Mouse (Mus musculus) heart, embryonic 15.5 days (tissue): ENCODE measurements around the gene Srsf10. TPM values are rescaled to one million over a fixed set of nuclear protein-coding genes. Genes with fewer than 3 reads are reported as not detected.
A peak's percentile ranks its signal among the peaks of the same experiment; 100 is the strongest.

Source experiments
- ATAC-seq: fragments of 200-750 bp; cut with Nextera tagmentation; replicated peaks from 2 replicates; pipeline ENCODE4 v1.8.0; 2017; ENCODE audit warnings: low read depth, moderate TSS enrichment; ENCODE audit not compliant: insufficient number of reproducible peaks, insufficient read depth, low FRiP score
- H3K27ac ChIP-seq: fragments of 300-500 bp; sonication (generic); 2 replicates; pipeline ENCODE4 v1.5.1; 2015; ENCODE audit warnings: mild to moderate bottlenecking, inconsistent platforms
- H3K27me3 ChIP-seq: fragments of 300-500 bp; sonication (generic); 2 replicates; pipeline ENCODE4 v1.6.1; 2015; ENCODE audit warnings: inconsistent platforms
- H3K36me3 ChIP-seq: fragments of 300-500 bp; sonication (generic); 2 replicates; pipeline ENCODE4 v1.6.1; 2015; ENCODE audit warnings: mild to moderate bottlenecking, inconsistent platforms
- H3K4me1 ChIP-seq: fragments of 300-500 bp; sonication (generic); replicated peaks from 2 replicates; pipeline ENCODE4 v1.6.1; 2015; ENCODE audit warnings: inconsistent platforms
- H3K4me2 ChIP-seq: fragments of 300-500 bp; sonication (generic); 2 replicates; pipeline ENCODE4 v1.6.1; 2015; ENCODE audit warnings: inconsistent platforms, mild to moderate bottlenecking, moderate library complexity
- H3K4me3 ChIP-seq: fragments of 300-500 bp; sonication (generic); 2 replicates; pipeline ENCODE4 v1.5.1; 2015; ENCODE audit warnings: mild to moderate bottlenecking, inconsistent platforms
- H3K9ac ChIP-seq: fragments of 300-500 bp; sonication (generic); 2 replicates; pipeline ENCODE4 v1.6.1; 2015; ENCODE audit warnings: mild to moderate bottlenecking, inconsistent platforms
- H3K9me3 ChIP-seq: fragments of 300-500 bp; sonication (generic); replicated peaks from 2 replicates; pipeline ENCODE4 v1.6.1; 2016; ENCODE audit warnings: inconsistent platforms
- whole genome bisulfite sequencing: fragments of 180-500 bp; shearing (Covaris S2); methylation state at CpG from one replicate; pipeline ENCODE4 v1.1.7; 2015; ENCODE audit warnings: mixed read lengths; 5-methylcytosine and 5-hydroxymethylcytosine counted together
- polyA plus RNA-seq: library from polyadenylated mRNA; unstranded; fragments of >200 nt; fragmentation: Nextera tagmentation; extraction: Ambion mirVana; gene quantifications from 2 replicates; pipeline ENCODE4 v1.2.1, GENCODE M21; 2015

The Srsf10 gene
- polyA plus RNA-seq, 1 experiment from 2014 or later = 131 TPM

DNA sequence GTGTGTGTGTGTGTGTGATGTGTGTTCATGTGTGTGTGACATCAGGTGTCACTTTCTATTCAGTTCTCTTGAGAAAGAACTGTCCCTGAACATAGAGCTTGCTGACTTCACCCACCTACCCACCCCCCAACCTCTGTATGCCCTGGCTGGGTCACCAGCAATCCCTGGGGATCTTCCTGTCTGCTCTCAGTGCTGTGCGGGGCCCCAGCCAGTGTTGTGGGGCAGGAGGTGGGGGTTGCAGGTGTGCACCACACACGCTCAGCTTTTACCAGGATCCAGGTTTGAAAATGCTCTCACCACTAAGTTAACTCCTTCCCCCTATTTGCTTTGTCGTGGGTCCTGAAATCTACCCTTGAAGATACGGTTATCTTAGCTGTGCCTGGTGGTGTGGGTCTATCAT lies 30.6 kb downstream of the Srsf10 start:
- no peak overlapping the region for H3K4me3 ChIP-seq
- H3K9ac ChIP-seq = no peak overlapping the region
- H3K27ac ChIP-seq = no peak overlapping the region
- H3K27me3 ChIP-seq = no peaks in the 10 kb centered on the region
- peaks cover 12% of the 10 kb centered on the region for H3K4me1 ChIP-seq
- H3K4me2 ChIP-seq = no peak overlapping the region
- ATAC-seq = no peak
- 64% methylated on average over 4 of the region's 4 CpGs for WGBS
- H3K36me3 ChIP-seq = no peaks in the 10 kb centered on the region
- no peaks in the 10 kb centered on the region for H3K9me3 ChIP-seq

DNA sequence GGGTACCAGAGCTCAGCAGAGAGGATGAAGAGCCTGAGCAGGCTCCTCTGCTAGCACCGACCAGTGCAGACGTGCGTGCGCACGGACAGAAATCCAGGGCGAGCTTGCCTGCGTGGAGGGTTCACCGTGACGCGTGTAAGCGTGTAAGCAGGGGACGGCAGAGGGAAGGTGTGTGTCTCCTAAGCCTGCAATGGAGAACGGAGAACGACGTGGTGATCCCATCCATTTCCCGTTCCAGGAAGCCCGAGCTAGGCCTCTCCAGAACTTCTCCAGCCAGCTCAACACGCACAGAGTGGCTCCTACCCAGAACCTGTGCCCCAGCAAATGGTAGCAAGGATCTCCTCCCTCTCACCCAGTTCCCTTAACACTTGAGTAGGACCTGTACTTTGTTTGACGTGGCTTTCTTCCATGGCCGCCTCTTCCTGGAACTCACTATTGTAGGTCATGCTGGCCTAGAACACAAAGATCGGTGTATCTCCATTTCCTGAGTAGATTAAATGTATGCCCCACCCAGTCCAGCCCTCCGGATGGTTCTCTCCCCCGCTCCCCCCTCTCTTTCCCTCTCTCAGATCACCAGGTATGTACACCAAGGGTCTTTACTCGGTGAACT lies 33.0 kb downstream of the Srsf10 start:
- Histone ChIP-seq H3K27ac (no peak overlapping the region), H3K36me3 (no peaks in the 10 kb centered on the region), H3K4me2 (no peak overlapping the region), H3K4me1 (peaks cover 8% of the 10 kb centered on the region), H3K9ac (no peak overlapping the region), H3K9me3 (no peaks in the 10 kb centered on the region), H3K27me3 (no peaks in the 10 kb centered on the region), H3K4me3 (no peak overlapping the region)
- WGBS = 87% methylated on average over 24 of the region's 24 CpGs
- ATAC-seq = no peak

DNA sequence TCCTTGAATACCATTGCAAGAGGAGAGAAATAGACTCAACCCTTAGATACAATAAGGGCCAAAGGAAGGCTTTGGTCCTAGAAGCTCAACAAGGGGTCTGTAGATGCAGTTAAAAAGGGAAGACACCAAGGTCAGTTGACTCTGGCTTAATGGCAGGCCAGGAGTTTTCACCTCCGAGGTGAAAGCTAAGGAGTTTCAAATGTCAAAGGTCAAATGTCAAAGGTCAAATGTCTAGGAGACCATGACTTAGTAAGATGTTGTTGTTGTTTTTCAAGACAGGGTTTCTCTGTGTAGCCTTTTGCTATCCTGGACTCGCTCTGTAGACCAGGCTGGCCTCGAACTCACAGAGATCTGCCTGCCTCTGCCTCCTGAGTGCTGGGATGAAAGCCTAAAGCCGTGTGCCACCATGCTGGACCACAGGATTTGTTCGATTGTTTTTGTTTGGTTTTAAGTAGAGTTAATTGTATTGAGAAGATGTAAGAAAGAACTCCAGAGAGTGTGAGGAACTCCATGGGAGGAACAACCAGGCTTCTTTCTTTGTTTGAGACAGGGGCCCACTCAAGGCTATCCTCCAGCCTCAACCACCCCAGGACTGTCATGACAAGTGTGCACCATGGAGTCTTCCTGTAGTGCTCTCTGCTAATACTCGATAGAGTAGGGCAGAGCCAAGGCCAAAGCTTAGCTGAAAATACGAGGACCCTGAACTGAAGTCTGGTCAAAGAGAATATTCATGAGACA lies 33.8 kb downstream of the Srsf10 start:
- no peak for ATAC-seq

DNA sequence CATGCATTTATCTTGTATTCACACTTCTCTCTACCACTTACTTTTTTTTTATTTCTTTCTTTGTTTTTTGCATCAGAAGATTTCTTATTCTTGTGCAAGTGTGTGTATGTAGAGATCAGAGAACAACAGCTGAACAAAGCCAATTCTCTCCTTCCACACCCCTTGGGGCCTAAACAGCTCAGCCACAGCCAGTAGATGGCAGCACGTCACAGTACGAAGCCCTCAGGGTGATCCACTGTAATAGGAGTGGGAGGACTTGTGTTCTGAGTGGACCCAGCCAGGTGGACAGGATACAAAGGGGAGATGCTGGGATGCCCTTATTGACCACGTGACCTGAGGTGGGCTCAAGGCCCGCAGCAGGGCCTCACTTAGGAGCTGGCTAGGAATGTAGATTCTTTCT lies 34.3 kb downstream of the Srsf10 start:
- Histone ChIP-seq H3K36me3 (no peaks in the 10 kb centered on the region), H3K9ac (no peak overlapping the region), H3K9me3 (no peaks in the 10 kb centered on the region), H3K27ac (no peak overlapping the region), H3K4me3 (no peak overlapping the region), H3K4me1 (peaks cover 2% of the 10 kb centered on the region), H3K4me2 (no peak overlapping the region), H3K27me3 (no peaks in the 10 kb centered on the region)
- 4% methylated on average over 4 of the region's 4 CpGs for WGBS
- peak; percentile 86; the same call in 1 of the 2 replicates for ATAC-seq

More for the DNA sequence above, 33.8 kb downstream of the Srsf10 start:
- Histone ChIP-seq H3K4me2 (no peak overlapping the region), H3K4me1 (no peaks in the 10 kb centered on the region), H3K9ac (no peak overlapping the region), H3K36me3 (no peaks in the 10 kb centered on the region), H3K9me3 (no peaks in the 10 kb centered on the region), H3K27me3 (no peaks in the 10 kb centered on the region), H3K27ac (no peak overlapping the region), H3K4me3 (no peak overlapping the region)
- 74% methylated on average over 7 of the region's 7 CpGs for WGBS

DNA sequence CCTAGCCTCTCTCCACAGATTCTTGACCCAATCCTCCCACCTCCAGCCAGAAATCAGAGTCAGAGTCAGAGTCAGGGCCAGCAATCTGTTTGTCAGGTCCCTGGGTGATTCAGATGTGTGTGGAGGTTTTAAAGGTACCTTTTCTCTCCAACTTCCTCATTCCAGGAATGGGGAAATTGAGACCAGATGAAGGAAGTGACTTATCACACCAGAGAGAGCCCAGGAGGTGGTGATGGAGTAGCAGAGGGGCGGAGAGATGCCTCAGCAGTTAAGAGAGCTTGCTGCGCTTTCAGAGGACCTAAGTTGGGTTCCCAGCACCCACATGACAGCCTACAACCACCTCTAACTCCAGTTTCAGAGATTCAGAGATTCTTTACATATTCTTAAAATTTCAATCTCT lies 36.0 kb downstream of the Srsf10 start:
- WGBS = 89% methylated on average over 2 of the region's 2 CpGs

DNA sequence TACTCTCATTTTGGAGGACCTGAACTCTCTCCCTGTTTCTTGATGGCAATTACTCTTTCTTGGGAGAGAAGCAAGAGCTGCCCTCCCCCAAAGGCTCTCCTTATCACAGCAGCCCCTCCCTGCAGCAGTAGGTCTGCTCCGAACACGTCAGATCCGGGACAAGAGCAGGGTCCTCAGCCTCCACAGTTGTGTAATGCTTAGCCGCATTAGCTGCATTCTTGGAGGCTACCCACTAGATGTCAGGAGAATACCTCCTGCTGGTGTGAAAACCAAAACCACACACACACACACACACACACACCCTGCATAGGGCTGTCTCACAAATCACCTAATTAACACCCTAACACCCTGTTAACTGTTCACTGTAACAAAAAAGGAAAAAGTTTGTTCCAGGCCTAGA lies 37.3 kb downstream of the Srsf10 start:
- peaks cover 4% of the 10 kb centered on the region for H3K4me1 ChIP-seq
- H3K9ac ChIP-seq = no peak overlapping the region
- H3K27me3 ChIP-seq = no peaks in the 10 kb centered on the region
- H3K36me3 ChIP-seq = no peaks in the 10 kb centered on the region
- no peak overlapping the region for H3K4me3 ChIP-seq
- 20% methylated on average over 4 of the region's 4 CpGs for whole genome bisulfite sequencing
- no peak overlapping the region for H3K4me2 ChIP-seq
- H3K9me3 ChIP-seq = no peaks in the 10 kb centered on the region
- H3K27ac ChIP-seq = no peak overlapping the region
- no peak for ATAC-seq

More for the DNA sequence above, 36.0 kb downstream of the Srsf10 start:
- Histone ChIP-seq H3K27me3 (no peaks in the 10 kb centered on the region), H3K4me3 (no peak overlapping the region), H3K4me2 (no peak overlapping the region), H3K9me3 (no peaks in the 10 kb centered on the region), H3K9ac (no peak overlapping the region), H3K4me1 (peaks cover 4% of the 10 kb centered on the region), H3K27ac (no peak overlapping the region), H3K36me3 (no peaks in the 10 kb centered on the region)
- no peak for ATAC-seq

DNA sequence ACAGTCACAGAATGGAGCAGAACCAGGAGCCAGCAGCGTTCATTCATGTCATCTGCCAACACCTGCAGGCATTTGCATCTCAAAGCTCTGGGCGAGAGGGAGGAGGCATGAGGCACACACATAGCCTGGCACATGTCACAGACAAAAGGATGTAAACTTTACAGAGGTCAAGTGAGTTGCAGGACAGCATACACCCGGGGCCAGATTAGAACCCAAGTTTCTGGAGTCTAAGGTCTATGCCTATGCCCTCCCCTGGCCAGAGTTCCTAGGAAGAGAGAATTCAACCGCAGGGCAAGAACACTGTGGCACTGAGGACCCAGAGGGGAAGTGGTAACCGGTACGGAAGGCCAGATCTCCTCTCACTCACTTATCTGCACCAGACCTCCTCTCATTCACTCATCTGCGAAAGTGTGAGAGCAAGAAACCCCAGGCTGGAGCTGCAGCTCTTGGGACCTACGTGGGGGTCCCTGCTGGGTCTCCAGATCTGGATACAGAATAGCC lies 39.6 kb downstream of the Srsf10 start, which contains the start of gene Cnr2:
Gene Cnr2 (plus strand): TSS at position 324 of the 501 bp plus-strand sequence.
- H3K27ac ChIP-seq = no peak within 1 kb of the TSS
- WGBS = 27% methylated on average over 8 of the region's 8 CpGs

DNA sequence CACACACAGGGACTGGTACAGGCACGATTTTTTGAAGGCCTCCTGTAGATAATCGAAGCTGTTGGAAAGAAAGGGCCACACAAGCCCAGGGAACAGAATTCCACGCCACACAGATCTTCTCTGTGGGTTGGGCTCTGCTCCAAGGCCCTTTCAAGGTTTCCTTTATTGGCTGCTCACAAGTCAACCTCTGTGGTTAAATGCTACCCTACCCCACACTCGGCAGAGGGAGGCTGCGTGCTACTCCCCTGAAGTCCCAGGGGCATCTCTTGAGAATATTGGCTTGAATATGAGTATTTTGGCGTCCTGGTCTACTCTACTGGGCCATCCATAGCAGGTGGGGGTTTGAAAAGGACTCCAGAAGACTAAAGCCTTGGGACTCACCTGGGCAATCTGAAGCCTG lies 40.6 kb downstream of the Srsf10 start:
- peak overlapping the region; percentile 4; the same call in 1 of the 2 replicates for H3K4me2 ChIP-seq
- ATAC-seq = no peak
- H3K36me3 ChIP-seq = no peaks in the 10 kb centered on the region
- no peak overlapping the region for H3K9ac ChIP-seq
- no peak overlapping the region for H3K27ac ChIP-seq
- no peak overlapping the region for H3K4me3 ChIP-seq
- WGBS = 67% methylated on average over 6 of the region's 6 CpGs
- no peaks in the 10 kb centered on the region for H3K27me3 ChIP-seq
- H3K4me1 ChIP-seq = peaks cover 11% of the 10 kb centered on the region
- no peaks in the 10 kb centered on the region for H3K9me3 ChIP-seq

More for the DNA sequence above, 39.6 kb downstream of the Srsf10 start, which contains the start of gene Cnr2:
- H3K36me3 ChIP-seq = no peaks in the 10 kb centered on the region
- peak within 1 kb of the TSS; percentile 4; the same call in 1 of the 2 replicates for H3K4me2 ChIP-seq
- H3K4me1 ChIP-seq = peaks cover 11% of the 10 kb centered on the region
- H3K9me3 ChIP-seq = no peaks in the 10 kb centered on the region
- H3K27me3 ChIP-seq = no peaks in the 10 kb centered on the region
- H3K9ac ChIP-seq = 0 out of 2 replicates have a peak within 1 kb of the TSS, but pooled peaks have one; percentile 7
- H3K4me3 ChIP-seq = no peak within 1 kb of the TSS
- no peak for ATAC-seq

DNA sequence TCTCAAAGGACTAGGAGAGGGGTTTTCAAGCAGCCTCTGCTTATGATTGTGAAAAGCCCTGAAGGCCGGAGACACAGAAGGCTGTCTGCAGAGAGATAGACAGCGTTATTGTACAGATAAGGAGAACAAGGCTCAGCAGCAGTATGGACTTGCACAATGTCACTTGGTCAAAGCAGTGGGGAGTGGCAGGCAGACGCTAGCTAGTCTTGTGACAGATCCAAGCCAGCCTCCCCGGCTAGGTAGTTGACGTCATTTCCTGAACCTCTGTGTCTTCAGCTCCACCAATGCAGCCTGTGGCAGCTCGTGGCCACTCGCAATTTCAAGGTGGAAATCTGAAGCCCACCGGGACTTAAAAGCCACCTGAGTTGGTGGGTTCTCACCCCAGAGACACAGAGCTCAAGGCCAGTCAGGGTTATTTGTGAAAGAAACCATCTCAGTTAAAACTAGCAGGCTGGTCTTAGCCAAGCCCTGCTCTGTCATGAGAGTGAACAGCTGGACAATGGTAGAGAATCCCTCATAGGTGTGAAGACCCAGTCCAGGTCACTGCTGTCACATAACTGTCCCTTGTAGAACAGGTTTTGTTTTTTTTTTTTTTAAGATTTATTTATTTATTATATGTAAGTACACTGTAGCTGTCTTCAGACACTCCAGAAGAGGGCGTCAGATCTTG lies 43.0 kb downstream of the Srsf10 start:
- Histone ChIP-seq H3K9ac (no peak overlapping the region), H3K4me1 (peaks cover 11% of the 10 kb centered on the region), H3K9me3 (no peaks in the 10 kb centered on the region), H3K36me3 (no peaks in the 10 kb centered on the region), H3K4me2 (peak overlapping the region; percentile 25), H3K27me3 (no peaks in the 10 kb centered on the region), H3K27ac (peak overlapping the region; percentile 53), H3K4me3 (no peak overlapping the region)
- ATAC-seq = peak; percentile 61
- WGBS = 26% methylated on average over 9 of the region's 9 CpGs

DNA sequence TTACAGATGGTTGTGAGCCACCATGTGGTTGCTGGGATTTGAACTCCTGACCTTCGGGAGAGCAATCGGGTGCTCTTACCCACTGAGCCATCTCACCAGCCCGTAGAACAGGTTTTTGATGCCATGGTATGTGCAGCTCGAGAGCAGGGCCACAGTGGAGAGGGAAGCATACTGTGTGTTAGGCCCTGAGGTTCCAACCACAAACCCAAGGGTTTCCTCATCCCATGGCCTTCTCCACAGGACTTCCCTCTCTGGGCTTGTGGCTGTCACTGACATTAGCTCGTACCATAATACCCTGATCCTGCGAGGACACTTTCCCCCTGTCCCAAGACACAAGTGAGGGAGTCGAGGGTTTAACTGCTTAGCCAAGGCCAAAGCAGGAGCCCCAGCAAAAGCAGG lies 43.5 kb downstream of the Srsf10 start:
- Histone ChIP-seq H3K4me1 (peaks cover 11% of the 10 kb centered on the region), H3K4me2 (no peak overlapping the region), H3K27ac (no peak overlapping the region), H3K4me3 (no peak overlapping the region), H3K9ac (no peak overlapping the region), H3K9me3 (no peaks in the 10 kb centered on the region), H3K36me3 (no peaks in the 10 kb centered on the region), H3K27me3 (no peaks in the 10 kb centered on the region)
- no peak for ATAC-seq
- 80% methylated on average over 7 of the region's 7 CpGs for WGBS

DNA sequence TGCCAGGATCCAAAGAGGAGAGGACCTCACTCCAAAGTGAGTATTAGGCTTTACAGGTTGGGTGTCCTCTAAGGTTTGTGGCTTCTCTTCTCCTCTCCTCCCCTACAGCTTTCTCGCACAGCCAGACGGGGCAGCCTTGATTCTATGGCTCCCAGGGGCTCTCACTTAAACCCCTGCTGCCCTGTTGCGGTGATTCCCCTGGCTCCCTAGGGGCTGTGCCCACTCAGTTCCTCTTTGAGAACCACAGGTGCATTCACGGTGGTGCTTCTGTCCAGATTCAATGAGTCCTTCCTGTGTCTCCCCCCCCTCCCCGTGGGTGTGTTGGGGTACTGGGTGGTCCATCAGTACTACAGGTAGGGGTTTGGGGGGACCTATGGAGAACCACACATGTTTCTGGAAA lies 44.5 kb downstream of the Srsf10 start:
- Histone ChIP-seq H3K4me2 (no peak overlapping the region), H3K27ac (no peak overlapping the region), H3K9ac (no peak overlapping the region), H3K27me3 (no peaks in the 10 kb centered on the region), H3K9me3 (no peaks in the 10 kb centered on the region), H3K4me3 (no peak overlapping the region), H3K4me1 (peaks cover 8% of the 10 kb centered on the region), H3K36me3 (no peaks in the 10 kb centered on the region)
- WGBS = 69% methylated on average over 5 of the region's 5 CpGs
- ATAC-seq = no peak
